Mouse (Mus musculus): ENCODE data around the gene Nuak1. TPM values are rescaled to one million over a fixed set of nuclear protein-coding genes. Genes with fewer than 3 reads are reported as not detected.

The Nuak1 gene
- 0.64 and 0.90 TPM in 2 replicates for polyA plus RNA-seq (2015; fragmentation: Nextera tagmentation; extraction: Ambion mirVana)

DNA sequence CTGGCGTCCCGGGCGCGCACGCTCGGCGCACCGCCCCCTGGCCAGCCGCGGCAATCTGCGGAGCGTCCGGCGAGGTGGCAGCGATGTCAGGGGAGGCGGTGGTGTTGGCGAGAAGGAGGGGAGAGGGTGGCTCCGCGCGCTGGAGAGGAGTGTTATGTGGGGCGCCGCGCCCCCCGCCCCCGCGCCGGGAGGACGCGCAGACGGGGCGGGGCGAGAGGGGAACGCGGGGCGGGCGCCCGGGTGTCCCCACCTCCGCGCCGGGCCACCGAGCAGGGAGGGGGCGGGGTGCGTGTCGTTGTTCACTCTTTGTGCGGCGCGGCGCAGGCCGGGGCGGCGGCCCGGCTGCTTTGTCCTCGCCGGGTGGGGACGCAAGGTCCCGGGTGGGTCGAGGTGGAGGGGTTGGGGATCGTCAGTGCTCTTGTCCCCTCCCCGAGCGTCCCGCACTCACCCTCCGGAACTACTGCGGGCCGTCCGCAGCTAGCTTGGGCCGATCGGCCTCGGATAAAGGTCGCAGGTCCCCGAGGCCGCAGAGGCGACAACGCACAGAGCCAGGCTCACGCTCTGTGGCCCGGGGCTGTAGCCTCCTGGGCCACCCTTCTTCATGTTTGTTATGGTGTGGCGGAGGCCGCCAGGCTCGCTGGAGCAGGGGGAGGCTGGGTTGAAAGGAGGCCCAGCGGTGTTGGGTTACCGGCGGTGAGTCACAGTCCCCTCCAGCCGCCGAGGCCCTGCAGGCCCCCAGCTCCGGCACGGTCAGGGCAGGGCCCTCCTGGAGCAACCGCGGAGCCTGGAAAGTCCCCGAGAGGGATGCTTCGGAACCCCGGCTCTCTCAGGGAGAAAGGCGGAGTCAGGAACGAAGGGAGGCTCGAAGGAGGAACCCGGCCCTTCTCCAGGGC lies at the start of gene Nuak1:
Gene Nuak1, minus strand, starts transcription at position 57 of the 893 bp plus-strand sequence.

Other genes starting within 250 kb of the Nuak1 start
- gene Ckap4, start 93.5 kb upstream of the Nuak1 start, polyA plus RNA-seq (2015; fragmentation: Nextera tagmentation; extraction: Ambion mirVana): 29.9 and 36.1 TPM in 2 replicates
- 52.8 and 66.5 TPM in 2 replicates for gene Tcp11l2, start 136.0 kb upstream of the Nuak1 start, polyA plus RNA-seq (2015; fragmentation: Nextera tagmentation; extraction: Ambion mirVana)
- gene Polr3b, start 181.7 kb upstream of the Nuak1 start, polyA plus RNA-seq (2015; fragmentation: Nextera tagmentation; extraction: Ambion mirVana): 7.4 and 7.7 TPM in 2 replicates

Measured in spleen, postnatal 0 days (tissue).